Mouse (Mus musculus) midbrain, embryonic 14.5 days (tissue): ENCODE data around the gene Camkk2. TPM values are rescaled to one million over a fixed set of nuclear protein-coding genes. Genes with fewer than 3 reads are reported as not detected.

Experiments used
- ATAC-seq: fragments of 200-750 bp; cut with Nextera tagmentation; 2 replicates; pipeline ENCODE4 v1.8.0; 2017; ENCODE audit warnings: moderate number of reproducible peaks, moderate library complexity; ENCODE audit not compliant: low FRiP score, low TSS enrichment
- DNase-seq: peaks from one replicate; pipeline ENCODE4 v3.0.0-alpha.2; 2015
- H3K27ac ChIP-seq: fragments of 300-500 bp; sonication (generic); replicated peaks from 2 replicates; pipeline ENCODE4 v1.5.1; 2014; ENCODE audit warnings: mild to moderate bottlenecking, low read depth, low read length, moderate library complexity
- H3K27me3 ChIP-seq: fragments of 300-500 bp; sonication (generic); 2 replicates; pipeline ENCODE4 v1.6.1; 2014; ENCODE audit warnings: low read length, control low read depth, mixed read lengths; ENCODE audit not compliant: control insufficient read depth, insufficient read depth
- H3K36me3 ChIP-seq: fragments of 300-500 bp; sonication (generic); 2 replicates; pipeline ENCODE4 v1.6.1; 2014; ENCODE audit warnings: low read length, control low read depth; ENCODE audit not compliant: control insufficient read depth, insufficient read depth
- H3K4me1 ChIP-seq: fragments of 300-500 bp; sonication (generic); 2 replicates; pipeline ENCODE4 v1.6.1; 2014; ENCODE audit warnings: mild to moderate bottlenecking, antibody characterized with exemption, low read length, control low read depth; ENCODE audit not compliant: control insufficient read depth, insufficient read depth
- H3K4me2 ChIP-seq: fragments of 300-500 bp; sonication (generic); 2 replicates; pipeline ENCODE4 v1.6.1; 2014; ENCODE audit warnings: mild to moderate bottlenecking, low read length, moderate library complexity
- H3K4me3 ChIP-seq: fragments of 300-500 bp; sonication (generic); replicated peaks from 2 replicates; pipeline ENCODE4 v1.5.1; 2014; ENCODE audit warnings: low read depth, low read length
- H3K9ac ChIP-seq: fragments of 300-500 bp; sonication (generic); replicated peaks from 2 replicates; pipeline ENCODE4 v1.6.1; 2014; ENCODE audit warnings: mild to moderate bottlenecking, low read length, moderate library complexity
- H3K9me3 ChIP-seq: fragments of 300-500 bp; sonication (generic); 2 replicates; pipeline ENCODE4 v1.6.1; 2016; ENCODE audit warnings: low read length, control low read depth, mixed read lengths; ENCODE audit not compliant: control insufficient read depth
- WGBS: fragments of 180-500 bp; shearing (Covaris S2); extraction: QIAGEN DNeasy Blood & Tissue Kit; methylation state at CpG from one replicate; pipeline ENCODE4 v1.1.7; 2014; 5-methylcytosine and 5-hydroxymethylcytosine counted together
- polyA plus RNA-seq: library from polyadenylated mRNA; unstranded; fragments of >200 nt; fragmentation: Nextera tagmentation; extraction: Ambion mirVana; gene quantifications from 2 replicates; pipeline ENCODE4 v1.2.1, GENCODE M21; 2014

Gene Camkk2
- polyA plus RNA-seq, 1 experiment from 2014 or later: 46.0 TPM

GRCm38 (mm10) chr5:122788696-122789095 lies 9.5 kb upstream of the Camkk2 start:
- H3K36me3 ChIP-seq: peaks cover 77% of the 10 kb centered on the region
- no peaks in the 10 kb centered on the region for H3K27me3 ChIP-seq
- H3K4me2 ChIP-seq: no peak overlapping the region
- no peak overlapping the region for H3K9ac ChIP-seq
- DNase-seq (no peak), ATAC-seq (no peak)
- no peak overlapping the region for H3K27ac ChIP-seq
- no peak overlapping the region for H3K4me3 ChIP-seq
- H3K9me3 ChIP-seq: no peaks in the 10 kb centered on the region
- H3K4me1 ChIP-seq: no peaks in the 10 kb centered on the region
- 96% methylated on average over 2 of the region's 2 CpGs for WGBS

- Histone ChIP-seq H3K27me3 (no peaks in the 10 kb centered on the region), H3K4me2 (no peak overlapping the region), H3K9ac (no peak overlapping the region), H3K4me3 (no peak overlapping the region), H3K4me1 (no peaks in the 10 kb centered on the region), H3K9me3 (no peaks in the 10 kb centered on the region), H3K36me3 (peaks cover 55% of the 10 kb centered on the region), H3K27ac (no peak overlapping the region)
- ATAC-seq: no peak
- 77% methylated on average over 12 of the region's 12 CpGs for WGBS
- no peak for DNase-seq
Measured at GRCm38 (mm10) chr5:122786035-122786819, 7.0 kb upstream of the Camkk2 start.

- no peak for DNase-seq
- peaks cover 35% of the 10 kb centered on the region for H3K36me3 ChIP-seq
- no peaks in the 10 kb centered on the region for H3K27me3 ChIP-seq
- no peak overlapping the region for H3K9ac ChIP-seq
- no peak overlapping the region for H3K4me3 ChIP-seq
- H3K9me3 ChIP-seq: no peaks in the 10 kb centered on the region
- no peaks in the 10 kb centered on the region for H3K4me1 ChIP-seq
- no peak overlapping the region for H3K4me2 ChIP-seq
- no peak overlapping the region for H3K27ac ChIP-seq
- WGBS: 61% methylated on average over 14 of the region's 14 CpGs
- no peak for ATAC-seq
Measured at GRCm38 (mm10) chr5:122783726-122784406, 4.7 kb upstream of the Camkk2 start.

GRCm38 (mm10) chr5:122782066-122782465 lies 2.9 kb upstream of the Camkk2 start:
- Histone ChIP-seq H3K9me3 (no peaks in the 10 kb centered on the region), H3K27me3 (no peaks in the 10 kb centered on the region), H3K4me2 (no peak overlapping the region), H3K4me1 (0 out of 2 replicates have a peak, but pooled peaks cover 6% of the 10 kb centered on the region), H3K9ac (no peak overlapping the region), H3K4me3 (no peak overlapping the region), H3K36me3 (peaks cover 18% of the 10 kb centered on the region), H3K27ac (no peak overlapping the region)
- WGBS: 72% methylated on average over 1 of the region's 1 CpGs
- ATAC-seq: no peak
- no peak for DNase-seq

- no peak overlapping the region for H3K27ac ChIP-seq
- no peak overlapping the region for H3K4me3 ChIP-seq
- peaks cover 6% of the 10 kb centered on the region; the same call in 1 of the 2 replicates for H3K36me3 ChIP-seq
- H3K9me3 ChIP-seq: no peaks in the 10 kb centered on the region
- no peaks in the 10 kb centered on the region for H3K27me3 ChIP-seq
- WGBS: 90% methylated on average over 19 of the region's 19 CpGs
- DNase-seq: no peak
- H3K9ac ChIP-seq: no peak overlapping the region
- 0 out of 2 replicates have a peak, but pooled peaks cover 6% of the 10 kb centered on the region for H3K4me1 ChIP-seq
- H3K4me2 ChIP-seq: no peak overlapping the region
- no peak for ATAC-seq
Measured at GRCm38 (mm10) chr5:122780791-122781432, 1.7 kb upstream of the Camkk2 start.

GRCm38 (mm10) chr5:122778231-122779226 lies 680 bp downstream of the Camkk2 start:
- Histone ChIP-seq H3K9me3 (no peaks in the 10 kb centered on the region), H3K4me3 (peak overlapping the region; percentile 76), H3K36me3 (no peaks in the 10 kb centered on the region), H3K27me3 (no peaks in the 10 kb centered on the region), H3K27ac (peak overlapping the region; percentile 60), H3K9ac (peak overlapping the region; percentile 84), H3K4me1 (0 out of 2 replicates have a peak, but pooled peaks cover 6% of the 10 kb centered on the region), H3K4me2 (peak overlapping the region; percentile 92)
- DNase-seq (peak; percentile 37), ATAC-seq (peak; percentile 64)
- WGBS: 2% methylated on average over 55 of the region's 55 CpGs

GRCm38 (mm10) chr5:122777322-122777721 lies 1.9 kb downstream of the Camkk2 start:
- WGBS: 47% methylated on average over 2 of the region's 2 CpGs
- Histone ChIP-seq H3K36me3 (no peaks in the 10 kb centered on the region), H3K27ac (no peak overlapping the region), H3K9me3 (no peaks in the 10 kb centered on the region), H3K4me2 (no peak overlapping the region), H3K9ac (no peak overlapping the region), H3K27me3 (no peaks in the 10 kb centered on the region), H3K4me1 (0 out of 2 replicates have a peak, but pooled peaks cover 6% of the 10 kb centered on the region), H3K4me3 (no peak overlapping the region)
- ATAC-seq: no peak
- no peak for DNase-seq
